Mouse (Mus musculus) bone marrow macrophage, adult 2 months (primary cell): ENCODE data around the gene Ralgps2. TPM values are rescaled to one million over a fixed set of nuclear protein-coding genes. Genes with fewer than 3 reads are reported as not detected.

Experiments used
- H3K27ac ChIP-seq: 2 replicates; pipeline ENCODE4 v1.5.1; 2012; ENCODE audit warnings: low read depth, low read length; ENCODE audit not compliant: insufficient read depth
- H3K4me1 ChIP-seq: 2 replicates; pipeline ENCODE4 v1.6.1; 2012; ENCODE audit warnings: low read length; ENCODE audit not compliant: control insufficient read depth, insufficient read depth
- H3K4me3 ChIP-seq: 2 replicates; pipeline ENCODE4 v1.5.1; 2012; ENCODE audit warnings: mild to moderate bottlenecking, low read length, moderate library complexity; ENCODE audit not compliant: insufficient read depth
- CTCF ChIP-seq: IDR thresholded peaks from 2 replicates; pipeline ENCODE4 v1.5.1; 2012; ENCODE audit warnings: low read depth, mild to moderate bottlenecking, low read length, moderate library complexity
- POLR2A ChIP-seq: IDR thresholded peaks from 2 replicates; pipeline ENCODE4 v1.6.1; 2012; ENCODE audit warnings: mild to moderate bottlenecking, low read depth, low read length, borderline replicate concordance
- polyA plus RNA-seq: library from polyadenylated mRNA; stranded (reverse); fragments of >200 nt; gene quantifications from 2 replicates; pipeline ENCODE4 v1.2.4, GENCODE M21; 2012; ENCODE audit not compliant: missing spikeins, insufficient read depth, insufficient read length

The Ralgps2 gene
- polyA plus RNA-seq, 1 experiment = 13.0 TPM

DNA sequence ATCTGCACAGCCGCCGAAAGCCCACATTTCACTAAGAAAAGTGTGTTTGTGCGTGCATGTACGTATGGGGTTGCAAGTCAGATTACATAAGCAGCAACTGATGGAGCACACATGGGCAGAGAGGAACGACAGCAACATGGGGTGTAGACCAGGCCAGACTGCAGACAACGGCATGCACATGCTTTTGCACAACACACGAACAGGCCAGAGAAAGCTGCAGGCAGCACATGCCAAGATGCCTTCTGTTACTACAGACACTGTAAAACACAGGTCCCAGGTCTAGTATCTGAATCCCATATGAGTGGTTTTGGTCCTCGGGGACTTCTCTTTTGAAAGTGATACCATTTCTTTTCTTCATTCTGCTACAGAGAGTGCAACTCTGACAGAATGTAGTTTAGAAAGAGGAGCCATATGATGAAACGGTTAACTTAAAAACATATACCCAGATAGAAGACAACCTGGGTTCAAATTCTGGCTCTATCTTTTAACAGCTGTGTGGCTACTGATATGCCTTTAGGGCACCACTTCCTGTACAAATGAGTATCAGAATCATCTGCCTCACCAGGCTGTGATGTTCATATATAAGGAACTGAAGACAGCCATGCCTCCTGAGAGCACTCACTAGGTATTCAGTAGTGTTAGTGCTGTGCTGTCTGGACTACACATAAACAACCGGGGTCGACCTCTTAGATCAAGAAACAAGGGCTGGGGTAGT, 97.6 kb downstream of the Ralgps2 start:
- H3K4me1 ChIP-seq = no peaks in the 10 kb centered on the region
- H3K27ac ChIP-seq = no peak overlapping the region
- TF ChIP-seq POLR2A (no peak), CTCF (no peak)
- H3K4me3 ChIP-seq = no peak overlapping the region

DNA sequence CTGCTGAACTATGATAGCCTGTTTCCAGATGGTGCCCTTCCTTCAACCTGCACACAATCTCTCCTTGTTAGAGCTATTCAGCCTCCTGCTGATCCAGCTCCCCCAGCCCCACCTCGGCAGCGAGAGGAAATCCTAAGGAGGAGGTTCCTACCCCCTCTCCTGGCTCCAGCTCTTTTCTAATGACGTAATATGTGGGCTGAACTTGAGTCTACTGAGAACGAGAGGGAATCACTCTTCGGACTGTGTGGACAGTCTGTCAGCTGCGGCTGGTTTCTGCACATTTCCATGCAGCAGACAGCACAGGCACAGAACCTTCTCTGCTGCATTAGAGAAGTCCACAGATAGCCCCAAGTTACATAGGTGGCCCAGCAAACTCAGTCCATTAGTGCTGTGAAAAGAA, 100.7 kb downstream of the Ralgps2 start:
- Histone ChIP-seq H3K4me1 (no peaks in the 10 kb centered on the region), H3K27ac (no peak overlapping the region), H3K4me3 (no peak overlapping the region)
- TF ChIP-seq CTCF = no peak
- TF ChIP-seq POLR2A = no peak

DNA sequence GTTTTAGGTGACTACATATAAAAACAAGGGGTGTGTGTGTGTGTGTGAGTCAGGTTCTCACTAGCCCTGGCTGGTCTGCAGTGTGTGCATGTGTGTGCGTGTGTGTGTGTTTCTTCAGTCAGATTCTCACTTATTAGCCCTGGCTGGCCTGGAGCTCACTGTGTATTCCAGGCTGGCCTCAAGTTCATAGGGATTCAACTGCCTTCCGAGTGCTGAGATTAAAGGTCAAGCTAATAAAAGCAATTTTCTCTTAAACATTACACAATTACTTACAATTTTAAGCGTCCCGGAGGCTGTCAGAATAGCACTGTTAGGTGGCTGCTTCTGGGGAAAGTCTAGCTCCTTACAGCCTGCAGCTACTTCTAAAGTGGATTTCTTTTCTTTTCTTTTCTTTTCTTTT, 101.2 kb downstream of the Ralgps2 start, which contains the start of gene Angptl1:
Angptl1 (plus strand) TSS at position 386 of the 400 bp plus-strand sequence.
- TF ChIP-seq CTCF (no peak), POLR2A (no peak)
- no peaks in the 10 kb centered on the region for H3K4me1 ChIP-seq
- H3K4me3 ChIP-seq = no peak within 1 kb of the TSS
- no peak within 1 kb of the TSS for H3K27ac ChIP-seq

DNA sequence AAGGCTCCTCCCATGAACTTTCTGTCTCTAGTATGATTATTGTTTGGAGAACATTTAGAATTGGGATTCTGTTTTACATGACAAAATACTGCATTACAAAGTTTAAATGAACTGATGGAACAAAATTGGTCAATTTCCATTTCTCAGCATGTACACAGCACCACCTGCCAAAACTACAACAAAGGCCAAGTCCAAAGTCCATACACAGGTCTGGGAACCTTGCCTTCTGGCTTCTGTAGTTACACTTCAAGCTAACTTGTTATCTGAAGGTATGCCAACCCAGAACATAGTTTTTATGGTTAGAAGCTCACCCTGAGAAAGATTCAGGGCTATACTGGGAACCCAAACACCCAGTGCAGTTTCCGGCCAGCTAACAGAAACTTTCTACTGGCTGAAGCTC, 120.2 kb downstream of the Ralgps2 start:
- H3K27ac ChIP-seq = no peak overlapping the region
- H3K4me3 ChIP-seq = no peak overlapping the region
- H3K4me1 ChIP-seq = no peaks in the 10 kb centered on the region
- TF ChIP-seq CTCF = no peak
- no peak for TF ChIP-seq POLR2A

DNA sequence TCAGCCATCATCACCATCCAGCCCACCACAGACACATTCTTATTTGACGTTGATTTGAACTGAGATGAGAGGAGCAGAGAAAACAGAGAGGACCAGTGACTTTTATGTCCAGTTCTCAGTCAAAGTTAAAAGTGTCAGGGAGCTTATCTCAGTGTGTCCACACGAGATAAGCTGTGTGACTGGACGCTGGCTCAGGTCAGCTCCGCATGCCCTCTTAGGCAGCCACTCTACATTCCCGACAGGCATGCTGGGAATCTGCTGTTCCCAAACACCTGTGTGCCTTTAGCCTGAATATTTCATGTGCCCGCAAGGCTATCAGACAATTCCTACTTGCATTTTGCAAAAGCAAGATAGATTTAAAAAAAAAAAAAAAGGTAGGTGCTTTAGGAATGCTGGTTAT, 125.9 kb downstream of the Ralgps2 start:
- Histone ChIP-seq H3K4me3 (no peak overlapping the region), H3K27ac (no peak overlapping the region), H3K4me1 (no peaks in the 10 kb centered on the region)
- TF ChIP-seq CTCF (no peak), POLR2A (no peak)

DNA sequence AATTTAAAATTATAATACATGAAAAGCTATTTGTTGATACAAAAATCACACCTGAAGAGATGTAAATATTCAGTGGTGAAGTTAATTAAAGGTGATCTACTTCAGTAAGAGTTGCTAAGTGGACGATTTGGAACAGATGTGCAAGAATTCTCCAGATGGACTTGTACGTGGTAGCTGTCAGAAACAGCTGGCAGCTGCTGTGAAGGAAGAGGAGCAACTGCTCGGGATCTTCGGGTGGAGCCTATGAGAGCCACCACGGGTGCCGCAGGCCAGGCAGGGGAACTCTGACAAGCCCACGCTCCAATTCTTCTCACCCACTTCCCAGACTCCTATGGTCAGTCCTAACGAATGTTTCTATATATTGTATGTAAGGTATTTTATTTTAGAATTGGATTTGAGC, 126.7 kb downstream of the Ralgps2 start:
- H3K4me3 ChIP-seq = no peak overlapping the region
- TF ChIP-seq CTCF = no peak
- TF ChIP-seq POLR2A = no peak
- H3K27ac ChIP-seq = no peak overlapping the region
- no peaks in the 10 kb centered on the region for H3K4me1 ChIP-seq

DNA sequence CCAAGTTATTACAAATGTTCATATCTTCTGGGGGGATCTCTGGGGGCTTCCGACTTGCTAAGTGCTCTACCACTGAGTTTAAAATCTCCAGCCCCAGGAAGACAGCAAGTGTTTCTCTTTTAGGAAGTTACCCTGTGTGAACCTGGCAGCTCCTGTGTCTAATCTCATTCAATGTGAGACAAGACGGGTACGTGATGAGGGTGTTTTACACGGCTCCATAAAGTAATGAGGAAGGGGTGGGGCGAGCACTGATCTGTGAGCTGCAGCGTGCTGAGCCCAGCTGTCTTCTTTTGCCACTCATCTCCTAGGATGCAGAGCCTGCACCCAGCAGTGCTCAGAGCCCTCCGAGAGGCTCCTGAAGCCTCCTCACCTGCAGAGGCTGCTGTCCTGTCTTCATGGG, 127.5 kb downstream of the Ralgps2 start:
- no peak overlapping the region for H3K27ac ChIP-seq
- TF ChIP-seq POLR2A = no peak
- no peak for TF ChIP-seq CTCF
- no peak overlapping the region for H3K4me3 ChIP-seq
- H3K4me1 ChIP-seq = no peaks in the 10 kb centered on the region

DNA sequence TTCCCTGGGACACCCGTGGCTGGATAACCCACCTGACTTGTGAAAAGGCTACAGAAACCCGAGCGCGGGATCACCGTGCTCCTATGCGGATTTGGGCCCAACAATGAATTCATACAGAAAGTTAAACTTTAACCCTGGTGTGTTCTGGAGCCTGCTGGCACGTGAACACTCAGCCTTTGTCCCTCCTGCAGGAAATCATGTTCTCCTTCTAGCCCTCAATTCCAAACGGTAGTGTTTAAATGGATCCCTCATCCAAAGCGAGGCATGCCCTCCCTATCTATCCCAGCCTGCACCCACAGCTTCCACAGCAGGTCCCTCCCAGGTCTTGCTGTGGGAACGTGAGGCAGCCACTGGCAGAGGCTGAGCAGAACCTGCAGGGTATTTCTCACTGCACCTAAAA, 131.1 kb downstream of the Ralgps2 start:
- TF ChIP-seq POLR2A (no peak), CTCF (no peak)
- no peak overlapping the region for H3K4me3 ChIP-seq
- peaks cover 3% of the 10 kb centered on the region for H3K4me1 ChIP-seq
- no peak overlapping the region for H3K27ac ChIP-seq

DNA sequence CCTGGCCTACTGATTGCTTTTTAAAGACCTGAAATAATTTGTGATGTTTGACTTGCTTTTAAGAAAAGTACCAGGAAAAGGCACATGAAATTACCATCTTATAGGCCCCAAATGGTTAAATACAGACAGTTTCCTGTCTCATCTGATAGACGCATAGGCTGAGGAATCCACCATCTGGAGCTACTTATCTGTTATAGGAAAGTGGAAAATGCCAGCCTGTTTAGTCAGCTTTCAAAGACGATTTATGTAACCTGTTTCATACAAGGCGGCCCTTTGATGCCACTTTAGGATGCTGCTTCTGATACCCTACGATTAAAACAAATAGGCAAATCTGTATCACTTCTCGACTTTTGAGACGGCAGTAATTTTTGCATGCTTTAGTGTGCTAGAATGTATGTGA, 138.2 kb downstream of the Ralgps2 start:
- no peak for TF ChIP-seq POLR2A
- TF ChIP-seq CTCF = no peak
- no peak overlapping the region for H3K4me3 ChIP-seq
- H3K4me1 ChIP-seq = peaks cover 5% of the 10 kb centered on the region
- no peak overlapping the region for H3K27ac ChIP-seq

DNA sequence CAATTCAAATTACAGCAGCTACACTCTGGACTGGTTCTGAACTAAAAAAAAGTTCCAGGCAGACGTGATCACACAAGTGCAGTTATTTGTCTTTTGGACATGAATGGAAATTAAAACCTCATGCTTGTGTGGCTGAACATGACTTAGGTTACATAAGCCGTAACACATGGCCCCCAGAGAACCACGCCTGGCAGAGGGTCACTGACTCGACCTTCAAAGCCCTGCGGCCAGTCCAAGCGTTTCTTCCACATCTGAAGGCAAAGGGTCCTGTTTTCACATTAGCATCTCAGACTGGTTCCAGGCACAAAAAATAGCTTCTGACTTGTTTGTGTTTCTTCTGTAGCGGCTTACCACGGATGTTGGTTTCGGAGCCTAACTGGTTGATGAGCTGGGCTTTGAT, 143.2 kb downstream of the Ralgps2 start:
- no peak for TF ChIP-seq POLR2A
- TF ChIP-seq CTCF = no peak
- H3K4me1 ChIP-seq = no peaks in the 10 kb centered on the region
- no peak overlapping the region for H3K27ac ChIP-seq
- H3K4me3 ChIP-seq = no peak overlapping the region

DNA sequence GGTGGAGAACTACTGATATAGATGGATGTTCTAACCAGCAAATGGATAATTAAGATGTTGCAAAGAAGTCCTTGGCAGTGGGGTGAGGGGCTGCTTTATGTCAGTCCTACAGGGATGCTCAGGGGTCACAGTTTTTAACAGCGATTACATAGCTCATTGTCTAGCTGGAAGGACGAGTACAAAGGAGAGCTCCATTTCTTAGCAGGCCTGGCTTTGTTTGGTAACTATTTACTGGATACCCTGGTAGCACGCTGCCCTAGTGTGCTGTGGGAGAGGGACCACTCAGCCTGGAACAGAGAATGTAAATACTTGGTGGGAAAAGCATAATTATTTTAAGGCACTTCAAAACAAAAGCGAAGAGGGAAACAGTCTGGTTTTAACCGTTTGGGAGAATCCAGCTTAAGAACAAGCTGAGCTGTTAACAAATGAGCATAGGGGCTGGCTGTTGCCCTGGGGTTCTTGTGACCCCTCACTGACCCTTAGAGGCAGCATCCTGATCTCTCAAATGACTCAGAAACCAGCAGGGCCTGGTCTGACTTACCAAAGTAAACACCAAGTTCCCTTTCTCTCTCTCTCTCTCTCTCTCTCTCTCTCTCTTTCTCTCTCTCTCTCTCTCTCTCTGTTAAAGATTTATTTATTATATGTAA, 149.5 kb downstream of the Ralgps2 start:
- Histone ChIP-seq H3K4me1 (no peaks in the 10 kb centered on the region), H3K27ac (no peak overlapping the region), H3K4me3 (no peak overlapping the region)
- TF ChIP-seq CTCF (no peak), POLR2A (no peak)
